Mouse (Mus musculus) G1E (cell line): ENCODE data around the gene Dnah11.

Experiments used
- CTCF ChIP-seq: IDR thresholded peaks from 2 replicates; pipeline ENCODE4 v1.5.1; 2012; ENCODE audit warnings: low read depth, low read length, inconsistent platforms, mixed read lengths
- GATA1 ChIP-seq: IDR thresholded peaks from 2 replicates; pipeline ENCODE4 v1.6.1; 2012; ENCODE audit warnings: borderline replicate concordance, low read length, inconsistent platforms, mixed read lengths
- TAL1 ChIP-seq: conservative IDR thresholded peaks from 2 replicates; pipeline ENCODE4 v1.6.1; 2012; ENCODE audit warnings: low read depth, low read length, inconsistent platforms, mixed read lengths

DNA sequence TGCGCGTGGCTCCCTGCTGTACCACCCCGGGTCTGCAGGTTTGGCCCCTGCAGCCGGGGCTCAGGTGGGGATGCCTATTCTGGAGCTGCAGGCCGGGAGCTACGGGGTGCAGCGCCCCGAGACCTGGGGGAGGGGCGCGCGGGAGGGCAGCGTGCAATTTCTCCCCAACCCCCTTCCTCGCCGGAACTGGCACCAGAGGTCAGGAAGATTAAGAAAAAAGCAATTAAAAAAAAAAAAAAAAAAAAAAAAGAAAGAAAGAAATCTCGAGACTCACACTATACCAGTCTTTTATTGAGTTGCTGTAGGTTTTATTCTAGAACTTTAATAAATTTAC is 354.8 kb downstream of the Dnah11 start:
- TF ChIP-seq CTCF (no peak), TAL1 (no peak), GATA1 (no peak)
